Comparison of ENCODE assay signal across 9 mouse cellular contexts in the genomic region with DNA sequence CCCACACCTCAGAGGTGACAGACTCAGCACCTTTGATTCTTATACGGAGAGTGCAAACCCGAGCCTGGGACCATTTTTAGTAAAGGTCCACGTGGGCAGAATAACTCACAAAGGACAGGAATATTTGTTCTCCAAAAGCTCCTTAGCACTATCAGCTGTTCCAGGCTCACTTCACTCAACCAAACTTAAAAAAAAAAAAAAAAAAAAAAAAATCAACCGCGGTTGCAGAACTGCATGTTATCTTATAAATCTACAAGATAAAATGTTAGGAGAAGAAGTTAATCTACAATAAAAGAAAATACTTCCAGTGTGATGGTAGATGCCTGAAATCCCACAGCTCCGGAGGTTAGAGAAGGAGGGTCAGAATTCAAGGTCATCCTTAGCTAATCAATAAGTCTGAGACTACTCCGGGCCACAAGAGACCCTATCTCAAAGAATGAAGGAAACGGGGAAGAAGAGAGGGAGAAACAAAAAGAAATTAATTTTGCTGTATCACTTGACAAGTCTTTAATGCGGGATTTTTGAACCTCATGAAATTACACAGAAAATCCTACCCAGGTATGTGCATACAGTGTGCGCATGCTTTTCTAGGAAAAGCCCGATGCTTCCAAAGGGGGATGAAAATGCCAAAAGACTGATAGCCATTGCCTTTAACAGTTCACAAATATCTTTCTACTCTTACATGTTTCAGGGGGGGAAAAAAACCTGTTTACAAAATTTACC. TPM values are rescaled to one million over a fixed set of nuclear protein-coding genes. Genes with fewer than 3 reads are reported as not detected.
DNase-seq lines count a peak whose midpoint lies in the region; ATAC-seq and TF ChIP-seq lines count a peak whose summit lies in the region.
"Had no signal": no experiment of that assay in that cellular context is flagged by ENCODE, and none has a peak within 500 bp of the region (broad histone marks: within the 10 kb centered on the region; RNA-seq: fewer than 3 reads in every experiment).

No protein-coding gene starts in this region.

- H3K4me2 ChIP-seq in kidney, postnatal 0 days (ENCODE audit: low read length): peak overlapping the region; percentile 65
- H3K4me2 ChIP-seq in embryonic facial prominence, embryonic 15.5 days (replicated peaks): peak overlapping the region; percentile 53
- H3K4me2 ChIP-seq in neural tube, embryonic 13.5 days: peak overlapping the region; percentile 62

- H3K36me3 ChIP-seq in kidney, postnatal 0 days (ENCODE audit: insufficient read depth, low read length): peaks cover 15% of the 10 kb centered on the region
- H3K36me3 ChIP-seq in embryonic facial prominence, embryonic 15.5 days: peaks cover 18% of the 10 kb centered on the region
- H3K36me3 ChIP-seq in limb, embryonic 10.5 days: peaks cover 26% of the 10 kb centered on the region
- peaks cover 18% of the 10 kb centered on the region for H3K36me3 ChIP-seq in neural tube, embryonic 13.5 days

- peak overlapping the region; percentile 79 for H3K4me3 ChIP-seq in kidney, postnatal 0 days (replicated peaks; ENCODE audit: low read depth, low read length)
- peak overlapping the region; percentile 83 for H3K4me3 ChIP-seq in embryonic facial prominence, embryonic 15.5 days (replicated peaks)
- H3K4me3 ChIP-seq in limb, embryonic 10.5 days: peak overlapping the region; percentile 81
- H3K4me3 ChIP-seq in neural tube, embryonic 13.5 days: peak overlapping the region; percentile 86

- no peak for TF ChIP-seq CTCF in kidney, postnatal 0 days (IDR thresholded peaks at IDR 0.05; ENCODE audit: low read depth)

- H3K27ac ChIP-seq in kidney, postnatal 0 days: no peak overlapping the region
- H3K27ac ChIP-seq in embryonic facial prominence, embryonic 15.5 days (replicated peaks): no peak overlapping the region
- no peak overlapping the region for H3K27ac ChIP-seq in limb, embryonic 10.5 days
- no peak overlapping the region for H3K27ac ChIP-seq in neural tube, embryonic 13.5 days (replicated peaks)

- no peaks in the 10 kb centered on the region for H3K27me3 ChIP-seq in kidney, postnatal 0 days (ENCODE audit: insufficient read depth, low read length)
- H3K27me3 ChIP-seq in embryonic facial prominence, embryonic 15.5 days: no peaks in the 10 kb centered on the region
- no peaks in the 10 kb centered on the region for H3K27me3 ChIP-seq in limb, embryonic 10.5 days (ENCODE audit: low read depth, poor library complexity, severe bottlenecking)
- H3K27me3 ChIP-seq in neural tube, embryonic 13.5 days: no peaks in the 10 kb centered on the region

- H3K9me3 ChIP-seq in kidney, postnatal 0 days (replicated peaks; ENCODE audit: low read length): no peaks in the 10 kb centered on the region
- no peaks in the 10 kb centered on the region for H3K9me3 ChIP-seq in embryonic facial prominence, embryonic 15.5 days (replicated peaks)
- H3K9me3 ChIP-seq in limb, embryonic 10.5 days (replicated peaks): no peaks in the 10 kb centered on the region
- H3K9me3 ChIP-seq in neural tube, embryonic 13.5 days: no peaks in the 10 kb centered on the region

- peaks cover 15% of the 10 kb centered on the region; the same call in 1 of the 2 replicates for H3K4me1 ChIP-seq in kidney, postnatal 0 days (replicated peaks; ENCODE audit: insufficient read depth, low read length)
- peaks cover 24% of the 10 kb centered on the region; the same call in 1 of the 2 replicates for H3K4me1 ChIP-seq in embryonic facial prominence, embryonic 15.5 days
- H3K4me1 ChIP-seq in limb, embryonic 10.5 days: peaks cover 13% of the 10 kb centered on the region
- H3K4me1 ChIP-seq in neural tube, embryonic 13.5 days (replicated peaks): peaks cover 30% of the 10 kb centered on the region

- 19% methylated on average over 11 of the region's 11 CpGs for WGBS in kidney, postnatal 0 days
- WGBS in embryonic facial prominence, embryonic 15.5 days: 54% methylated on average over 11 of the region's 11 CpGs
- WGBS in limb, embryonic 10.5 days: 64% methylated on average over 11 of the region's 11 CpGs
- whole genome bisulfite sequencing in neural tube, embryonic 13.5 days: 70% methylated on average over 11 of the region's 11 CpGs

- H3K9ac ChIP-seq in kidney, postnatal 0 days (ENCODE audit: low read depth, low read length): peak overlapping the region; percentile 45
- peak overlapping the region; percentile 84; the same call in 1 of the 2 replicates for H3K9ac ChIP-seq in embryonic facial prominence, embryonic 15.5 days
- H3K9ac ChIP-seq in neural tube, embryonic 13.5 days: peak overlapping the region; percentile 87

- DNase-seq in kidney, postnatal 0 days (ENCODE audit: low spot score): no peak
- no peak for DNase-seq in kidney, adult 8-10 months
- DNase-seq in limb, embryonic 10.5 days (ENCODE audit: low spot score): no peak
- DNase-seq in adipocyte (ENCODE audit: low spot score): no peak
- DNase-seq in c-Kit-positive CD71-positive TER-119-positive erythroid progenitor cells, embryonic 14.5 days (ENCODE audit: low spot score): no peak
- no peak for DNase-seq in retina, postnatal 1 day
- DNase-seq: lung, postnatal 10 days had no signal

- ATAC-seq in kidney, postnatal 0 days (replicated peaks; ENCODE audit: low FRiP score, low read depth): no peak
- ATAC-seq in embryonic facial prominence, embryonic 15.5 days (ENCODE audit: insufficient number of reproducible peaks, low FRiP score, low TSS enrichment, low read depth): no peak
- ATAC-seq in neural tube, embryonic 13.5 days (ENCODE audit: low read depth): no peak

RNA-seq across cellular contexts. Expression of a gene that starts 1.4 kb away (rescaled TPM):
- 131 and 148 TPM in 2 replicates for polyA plus RNA-seq in kidney, postnatal 0 days (2015; fragmentation: Nextera tagmentation; extraction: Ambion mirVana)
- 240 and 257 TPM in 2 replicates for polyA plus RNA-seq in embryonic facial prominence, embryonic 15.5 days (2015; fragmentation: Nextera tagmentation; extraction: Ambion mirVana)
- 117 and 131 TPM in 2 replicates for polyA plus RNA-seq in limb, embryonic 10.5 days (2016; fragmentation: Nextera tagmentation; extraction: Ambion mirVana)
- polyA plus RNA-seq in neural tube, embryonic 13.5 days (2015; fragmentation: Nextera tagmentation; extraction: Ambion mirVana): 106 and 118 TPM in 2 replicates
